Mouse (Mus musculus) spleen, adult 10 weeks (tissue): Measurements from ENCODE around the gene Tnfrsf25. TPM values are rescaled to one million over a fixed set of nuclear protein-coding genes. Genes with fewer than 3 reads are reported as not detected.

ENCODE experiments used
- polyA plus RNA-seq: library from polyadenylated mRNA; stranded (reverse); fragments of 350-450 nt; fragmentation: Illumina TruSeq; extraction: RNeasy Lipid Tissue Mini Kit (QIAGEN cat#74804); gene quantifications from one replicate; pipeline ENCODE4 v1.2.3, GENCODE M21; 2015; ENCODE audit warnings: low replicate concordance; ENCODE audit not compliant: insufficient read depth

Tnfrsf25 gene
- 5.4 TPM for polyA plus RNA-seq

DNA sequence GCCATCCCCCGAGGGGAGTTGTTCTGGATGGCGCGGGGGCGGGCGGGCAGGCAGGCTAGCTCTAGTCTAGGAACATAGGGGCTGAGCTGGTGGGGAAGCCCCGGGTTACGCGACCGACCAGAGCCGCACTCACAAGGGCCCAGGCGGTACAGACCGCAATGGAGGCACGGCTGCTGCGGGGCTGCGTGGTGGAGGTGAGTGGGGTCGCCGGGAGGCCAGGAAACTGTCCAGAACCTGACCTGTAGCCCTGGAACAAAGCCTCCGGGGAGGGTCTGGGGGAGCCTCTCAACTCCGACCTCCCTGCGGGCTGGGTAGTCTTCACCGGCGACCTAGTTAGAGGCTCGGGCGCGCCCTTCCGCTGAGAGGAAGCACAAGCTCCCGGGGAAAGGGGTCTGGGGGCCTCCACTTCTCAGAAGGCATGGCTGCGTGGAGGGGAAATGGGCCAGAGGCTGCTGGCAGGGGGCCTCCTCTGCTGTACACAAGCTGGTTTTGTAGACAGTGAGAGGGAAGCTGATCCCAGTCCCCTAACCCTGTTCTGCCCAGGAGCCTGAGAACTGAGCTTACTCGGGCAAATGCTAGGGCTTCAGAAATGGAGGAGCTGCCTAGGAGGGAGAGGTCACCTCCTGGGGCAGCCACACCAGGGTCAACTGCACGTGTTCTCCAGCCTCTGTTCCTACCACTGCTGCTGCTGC is at the start of gene Tnfrsf25:
Gene Tnfrsf25, plus strand, starts transcription at position 14 of the 692 bp plus-strand sequence.

GRCm38 (mm10) chr4:152072121-152072601 is 43.6 kb upstream of the Tnfrsf25 start, which contains the start of gene Plekhg5:
Plekhg5 (plus strand) TSS chr4:152072498.

DNA sequence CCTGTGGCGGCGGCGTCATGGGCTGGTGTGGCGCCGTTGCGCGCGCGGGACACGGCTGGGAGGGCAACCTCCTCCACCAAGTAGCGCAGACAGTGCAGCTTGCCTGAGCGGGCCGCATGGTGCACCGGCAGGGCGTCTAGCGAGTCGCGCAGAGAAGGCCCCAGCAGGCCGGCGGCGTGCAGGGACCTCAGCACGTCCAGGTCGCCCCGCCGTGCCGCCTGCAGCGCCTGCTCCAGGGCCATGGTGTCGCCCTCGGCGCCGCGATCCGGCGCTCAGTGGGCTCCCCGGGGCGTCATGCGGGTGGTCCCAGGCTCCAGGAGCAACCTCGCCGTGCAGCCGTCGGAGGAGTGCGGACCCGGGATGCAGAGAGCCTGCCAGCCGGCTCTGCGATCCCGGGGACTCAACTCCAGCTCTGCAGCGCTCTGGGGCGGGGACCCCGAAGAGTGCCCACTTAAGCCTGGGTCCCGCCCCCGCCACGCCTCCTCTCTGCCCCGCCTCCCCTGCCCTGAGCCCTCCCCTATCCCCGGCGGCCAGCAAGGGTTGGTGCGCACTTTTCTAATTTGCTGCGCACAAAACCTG is 36.3 kb downstream of the Tnfrsf25 start, which contains the start of gene Espn:
Gene Espn, minus strand, starts transcription at position 406 of the 579 bp plus-strand sequence.

DNA sequence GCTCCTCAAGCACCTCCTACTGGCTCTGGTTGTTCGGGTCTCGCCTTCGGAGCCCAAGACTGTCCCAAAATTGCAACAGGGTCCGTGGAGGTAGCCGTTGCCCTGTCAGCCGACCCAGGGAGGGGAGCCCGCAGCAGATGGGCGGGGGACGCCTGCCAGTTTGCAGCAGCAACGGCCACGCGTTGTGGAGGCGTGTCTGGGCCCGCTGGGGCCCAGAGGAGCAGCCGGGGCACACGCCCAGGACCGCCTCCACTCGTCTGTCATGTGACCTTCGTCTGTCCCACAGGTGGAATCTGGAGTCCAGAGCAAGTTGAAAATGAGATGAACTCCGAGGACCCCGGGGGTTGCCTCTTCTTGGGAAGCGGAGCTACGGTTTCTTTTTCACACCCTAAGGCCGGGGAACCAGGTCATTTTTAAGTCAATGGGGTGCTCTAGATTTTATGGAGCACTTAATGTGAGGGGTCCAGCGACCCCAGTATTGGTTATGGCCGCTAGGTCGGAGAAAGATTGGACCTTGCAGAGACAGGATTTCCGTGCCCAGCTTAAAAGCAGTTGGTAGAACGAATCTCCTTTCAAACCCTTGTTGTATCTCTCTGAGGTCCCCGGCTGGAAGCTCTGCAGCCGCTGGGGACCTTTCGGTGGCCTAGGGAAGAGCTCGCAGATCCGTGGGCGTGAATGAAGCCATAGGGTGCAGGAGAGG is 43.0 kb downstream of the Tnfrsf25 start, which contains the start of gene Hes2:
Gene Hes2, plus strand, starts transcription at position 283 of the 700 bp plus-strand sequence.

Other genes with a start within 250 kb of the Tnfrsf25 start
- 55.6 TPM for gene Dnajc11, start 182.2 kb upstream of the Tnfrsf25 start, polyA plus RNA-seq
- gene Thap3, start 126.9 kb upstream of the Tnfrsf25 start, polyA plus RNA-seq = 7.9 TPM
- gene Phf13, start 119.7 kb upstream of the Tnfrsf25 start, polyA plus RNA-seq = 6.4 TPM
- gene Klhl21, start 107.1 kb upstream of the Tnfrsf25 start, polyA plus RNA-seq = 7.9 TPM
- gene Zbtb48, start 88.3 kb upstream of the Tnfrsf25 start, polyA plus RNA-seq = 9.2 TPM
- gene Tas1r1, start 77.4 kb upstream of the Tnfrsf25 start, polyA plus RNA-seq = not detected
- gene Nol9, start 76.6 kb upstream of the Tnfrsf25 start, polyA plus RNA-seq = 29.8 TPM
- 1.6 TPM for gene Plekhg5, start 43.4 kb upstream of the Tnfrsf25 start, polyA plus RNA-seq
- 0.79 TPM for gene Espn, start 36.4 kb downstream of the Tnfrsf25 start, polyA plus RNA-seq
- gene Hes2, start 42.9 kb downstream of the Tnfrsf25 start, polyA plus RNA-seq = 0.08 TPM
- 10.9 TPM for gene Acot7, start 62.2 kb downstream of the Tnfrsf25 start, polyA plus RNA-seq
- gene Gpr153, start 158.3 kb downstream of the Tnfrsf25 start, polyA plus RNA-seq = 2.8 TPM
- not detected for gene Hes3, start 175.7 kb downstream of the Tnfrsf25 start, polyA plus RNA-seq
- 19.9 TPM for gene Icmt, start 181.3 kb downstream of the Tnfrsf25 start, polyA plus RNA-seq
- gene Rnf207, start 203.1 kb downstream of the Tnfrsf25 start, polyA plus RNA-seq = not detected
- gene Rpl22, start 209.8 kb downstream of the Tnfrsf25 start, polyA plus RNA-seq = 1,802 TPM
- gene Chd5, start 222.7 kb downstream of the Tnfrsf25 start, polyA plus RNA-seq = 0.06 TPM